Mouse (Mus musculus) lung, postnatal 0 days (tissue): ENCODE measurements around the gene Fbxo27.

Experiments
- CTCF ChIP-seq: IDR thresholded peaks from 2 replicates; pipeline ENCODE4 v1.5.1; 2016; ENCODE audit warnings: antibody characterized with exemption, mild to moderate bottlenecking
- EP300 ChIP-seq: IDR thresholded peaks from 2 replicates; pipeline ENCODE4 v1.6.1; 2016; ENCODE audit warnings: antibody characterized with exemption, mild to moderate bottlenecking, control low read depth

DNA sequence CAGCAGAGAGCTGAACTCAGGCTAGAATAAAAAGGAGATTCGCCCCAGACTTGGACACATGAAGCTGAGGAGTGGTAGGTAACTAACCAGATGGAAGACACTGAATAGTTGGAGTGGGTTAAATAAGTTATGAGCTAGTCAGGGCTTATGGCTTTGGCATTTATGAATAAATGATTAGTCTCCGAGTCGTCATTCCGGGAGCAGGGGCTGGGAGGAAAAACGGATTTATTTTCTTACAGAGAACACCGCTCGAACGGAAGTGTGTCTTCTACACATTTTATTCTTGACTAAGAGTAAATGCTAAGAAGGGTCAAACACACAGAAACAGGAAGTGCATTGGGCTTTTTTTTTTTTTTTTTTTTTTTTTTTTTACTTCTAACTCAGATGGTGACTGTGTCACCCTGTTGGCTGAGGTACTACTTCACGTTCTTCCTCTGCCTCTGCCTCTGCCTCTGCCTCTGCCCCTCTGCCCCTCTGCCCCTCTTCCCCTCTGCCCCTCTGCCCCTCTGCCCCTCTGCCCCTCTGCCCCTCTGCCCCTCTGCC, 10.0 kb downstream of the Fbxo27 start:
- no peak for TF ChIP-seq CTCF
- no peak for TF ChIP-seq EP300
